Mouse (Mus musculus) mature B cell (primary cell): ENCODE data around the gene Ankrd54.

ENCODE experiments used
- in situ Hi-C: fragments of 300-500 bp; cut with MboI; formaldehyde crosslinking; loops from 2 replicates; pipeline ENCODE4 v1.14.3; 2019

The Ankrd54 gene

GRCm38 (mm10) chr15:79075658-79076365 lies 13.1 kb upstream of the Ankrd54 start:
- in situ Hi-C loops = no loop called here

- in situ Hi-C loops = no loop called here
Observed at GRCm38 (mm10) chr15:79074913-79075532, 12.3 kb upstream of the Ankrd54 start, which contains the start of gene Eif3l. Gene Eif3l (plus strand): TSS chr15:79075179.

- in situ Hi-C loops = no loop called here
Observed at GRCm38 (mm10) chr15:79074446-79074845, 11.8 kb upstream of the Ankrd54 start.

GRCm38 (mm10) chr15:79073752-79074151 lies 11.1 kb upstream of the Ankrd54 start:
- in situ Hi-C loops = no loop called here

GRCm38 (mm10) chr15:79071117-79072039 lies 8.7 kb upstream of the Ankrd54 start:
- in situ Hi-C loops = no loop called here

- in situ Hi-C loops = no loop called here
Observed at GRCm38 (mm10) chr15:79068416-79068815, 5.7 kb upstream of the Ankrd54 start.

GRCm38 (mm10) chr15:79067631-79068030 lies 4.9 kb upstream of the Ankrd54 start:
- in situ Hi-C loops = no loop called here

GRCm38 (mm10) chr15:79066276-79066675 lies 3.6 kb upstream of the Ankrd54 start:
- in situ Hi-C loops = no loop called here

GRCm38 (mm10) chr15:79065086-79065770 lies 2.5 kb upstream of the Ankrd54 start:
- in situ Hi-C loops = no loop called here

GRCm38 (mm10) chr15:79063160-79063740 lies 557 bp upstream of the Ankrd54 start:
- in situ Hi-C loops = no loop called here

- in situ Hi-C loops = no loop called here
Observed at GRCm38 (mm10) chr15:79060887-79061565, 1.7 kb downstream of the Ankrd54 start.

- in situ Hi-C loops = no loop called here
Observed at GRCm38 (mm10) chr15:79057850-79058249, 4.8 kb downstream of the Ankrd54 start.

- in situ Hi-C loops = no loop called here
Observed at GRCm38 (mm10) chr15:79056601-79057000, 6.1 kb downstream of the Ankrd54 start.

GRCm38 (mm10) chr15:79052366-79052765 lies 10.3 kb downstream of the Ankrd54 start:
- in situ Hi-C loops = no loop called here

- in situ Hi-C loops = no loop called here
Observed at GRCm38 (mm10) chr15:79051461-79052360, 11.0 kb downstream of the Ankrd54 start.

GRCm38 (mm10) chr15:79050964-79051363 lies 11.7 kb downstream of the Ankrd54 start:
- in situ Hi-C loops = no loop called here

- in situ Hi-C loops = no loop called here
Observed at GRCm38 (mm10) chr15:79050160-79050845, 12.4 kb downstream of the Ankrd54 start.

GRCm38 (mm10) chr15:79048186-79048585 lies 14.5 kb downstream of the Ankrd54 start:
- in situ Hi-C loops = no loop called here

- in situ Hi-C loops = no loop called here
Observed at GRCm38 (mm10) chr15:79044837-79045236, 17.9 kb downstream of the Ankrd54 start.
